Mouse (Mus musculus): ENCODE data around the gene Pip5kl1. TPM values are rescaled to one million over a fixed set of nuclear protein-coding genes. Genes with fewer than 3 reads are reported as not detected.

Pip5kl1 gene
- polyA plus RNA-seq, 1 experiment from 2014 or later, result 1.1 TPM

DNA sequence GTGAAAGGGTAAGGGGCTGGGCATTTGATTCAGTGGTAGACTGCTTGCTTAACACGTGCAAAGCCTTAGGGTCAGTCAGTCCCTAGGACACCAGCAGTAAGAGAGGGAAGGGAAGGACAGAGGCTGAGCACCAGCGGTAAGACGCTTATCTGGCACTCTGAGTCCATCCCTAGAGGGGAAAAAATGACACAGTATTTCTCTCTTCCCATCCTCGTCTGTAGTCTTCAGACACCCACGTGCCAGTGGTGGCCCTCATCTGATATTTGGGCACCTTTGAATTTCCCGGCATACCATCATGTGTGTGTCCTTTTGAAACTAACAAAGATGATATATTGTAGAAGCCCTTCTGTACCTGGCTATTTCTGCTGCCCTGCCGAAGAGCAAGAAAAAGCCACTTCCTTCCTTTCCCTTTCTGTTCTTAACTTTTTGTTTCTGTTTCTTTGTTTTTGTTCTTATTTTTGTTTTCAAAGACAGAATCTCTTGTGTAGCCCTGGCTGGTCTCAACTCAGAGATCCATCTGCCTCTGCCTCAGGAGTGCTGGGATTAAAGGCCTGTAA, 20.9 kb upstream of the Pip5kl1 start:
- Histone ChIP-seq H3K36me3 (ENCODE audit: control insufficient read depth, insufficient read depth, low read length) (no peaks in the 10 kb centered on the region), H3K27me3 (replicated peaks; ENCODE audit: control insufficient read depth, insufficient read depth, low read length) (no peaks in the 10 kb centered on the region), H3K9ac (ENCODE audit: low read depth, low read length) (no peak overlapping the region), H3K27ac (replicated peaks; ENCODE audit: low read depth, low read length) (no peak overlapping the region), H3K4me1 (ENCODE audit: control insufficient read depth, insufficient read depth, low read length) (peaks cover 52% of the 10 kb centered on the region), H3K4me3 (ENCODE audit: low read depth, low read length) (no peak overlapping the region), H3K9me3 (ENCODE audit: control insufficient read depth, low read length) (no peaks in the 10 kb centered on the region), H3K4me2 (ENCODE audit: low read depth, low read length) (no peak overlapping the region)
- DNase-seq (ENCODE audit: low spot score) (no peak), ATAC-seq (ENCODE audit: low read depth) (no peak)
- 79% methylated on average over 7 of the region's 7 CpGs for WGBS

DNA sequence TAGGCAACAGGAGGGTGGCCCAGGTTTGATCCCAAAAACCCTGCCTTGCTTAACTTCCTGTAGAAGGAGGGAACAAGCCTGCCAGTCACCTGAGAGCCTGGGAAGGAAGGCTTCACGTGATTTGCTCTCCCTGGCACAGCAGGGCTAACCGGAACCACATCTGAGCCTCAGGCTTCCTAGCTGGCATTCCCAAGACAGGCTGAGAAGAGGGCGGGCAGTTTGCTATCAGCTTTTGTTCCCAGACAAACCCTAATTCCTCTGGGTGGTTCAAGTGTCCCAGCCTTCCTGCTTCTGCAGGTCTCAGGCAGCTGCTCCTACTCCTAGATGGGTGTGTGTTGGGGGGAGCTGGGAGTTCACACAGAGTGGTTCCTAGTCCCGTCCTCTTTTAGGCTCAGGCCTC, 19.1 kb upstream of the Pip5kl1 start:
- 28% methylated on average over 4 of the region's 4 CpGs for WGBS
- peak; percentile 81 for ATAC-seq (ENCODE audit: low read depth)
- peak overlapping the region; percentile 78 for H3K27ac ChIP-seq (replicated peaks; ENCODE audit: low read depth, low read length)
- no peak overlapping the region for H3K4me2 ChIP-seq (ENCODE audit: low read depth, low read length)
- H3K9ac ChIP-seq (ENCODE audit: low read depth, low read length), result no peak overlapping the region
- DNase-seq (ENCODE audit: low spot score), result peak; percentile 86
- H3K36me3 ChIP-seq (ENCODE audit: control insufficient read depth, insufficient read depth, low read length), result no peaks in the 10 kb centered on the region
- no peak overlapping the region for H3K4me3 ChIP-seq (ENCODE audit: low read depth, low read length)
- no peaks in the 10 kb centered on the region for H3K9me3 ChIP-seq (ENCODE audit: control insufficient read depth, low read length)
- peaks cover 34% of the 10 kb centered on the region for H3K4me1 ChIP-seq (ENCODE audit: control insufficient read depth, insufficient read depth, low read length)
- no peaks in the 10 kb centered on the region for H3K27me3 ChIP-seq (replicated peaks; ENCODE audit: control insufficient read depth, insufficient read depth, low read length)

DNA sequence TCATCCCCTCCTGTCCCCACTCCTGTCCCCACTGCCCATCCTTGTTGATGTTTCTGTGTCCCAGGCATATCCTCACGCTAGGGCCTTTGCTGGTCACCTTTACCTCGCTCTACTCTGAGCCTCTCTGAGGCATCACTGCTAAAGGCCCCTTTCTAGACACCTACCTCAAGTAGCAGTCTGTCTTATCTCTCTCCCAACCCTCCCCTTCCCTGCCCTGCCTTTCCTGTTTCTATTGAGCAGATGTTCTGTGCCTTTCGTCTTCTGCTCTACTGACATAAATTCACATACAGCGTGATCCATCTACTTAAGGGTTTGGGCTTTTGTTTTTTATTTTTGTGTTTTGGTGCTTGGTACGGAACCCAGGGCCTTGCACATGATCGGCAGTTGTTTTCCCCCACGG, 18.6 kb upstream of the Pip5kl1 start:
- H3K9me3 ChIP-seq (ENCODE audit: control insufficient read depth, low read length), result no peaks in the 10 kb centered on the region
- DNase-seq (ENCODE audit: low spot score) (no peak), ATAC-seq (ENCODE audit: low read depth) (no peak)
- H3K9ac ChIP-seq (ENCODE audit: low read depth, low read length), result no peak overlapping the region
- no peak overlapping the region for H3K4me2 ChIP-seq (ENCODE audit: low read depth, low read length)
- H3K27ac ChIP-seq (replicated peaks; ENCODE audit: low read depth, low read length), result peak overlapping the region; percentile 45
- no peaks in the 10 kb centered on the region for H3K27me3 ChIP-seq (replicated peaks; ENCODE audit: control insufficient read depth, insufficient read depth, low read length)
- WGBS, result 71% methylated on average over 7 of the region's 7 CpGs
- 0 out of 2 replicates have a peak, but pooled peaks cover 3% of the 10 kb centered on the region for H3K36me3 ChIP-seq (ENCODE audit: control insufficient read depth, insufficient read depth, low read length)
- H3K4me1 ChIP-seq (ENCODE audit: control insufficient read depth, insufficient read depth, low read length), result peaks cover 28% of the 10 kb centered on the region
- no peak overlapping the region for H3K4me3 ChIP-seq (ENCODE audit: low read depth, low read length)

DNA sequence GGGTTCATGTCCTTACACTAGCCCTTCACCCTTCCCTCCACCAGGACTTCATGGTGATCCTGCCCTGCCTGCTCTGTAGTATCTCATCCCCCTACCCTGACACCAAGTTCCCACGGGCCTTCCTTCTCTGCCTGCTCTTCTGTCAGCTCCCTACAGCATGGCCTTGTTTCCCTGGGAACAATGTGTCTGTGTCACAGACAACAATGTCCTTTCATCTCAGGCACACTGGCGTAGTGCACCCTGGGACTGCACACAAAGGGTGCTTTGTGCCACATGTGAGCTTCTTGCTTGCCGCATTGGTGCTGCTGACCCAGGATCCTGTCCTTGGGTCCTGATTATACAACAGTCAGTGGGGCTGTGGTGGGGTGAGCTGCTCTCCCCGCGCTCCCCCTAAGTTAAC, 15.0 kb upstream of the Pip5kl1 start:
- Histone ChIP-seq H3K4me2 (ENCODE audit: low read depth, low read length) (no peak overlapping the region), H3K9me3 (ENCODE audit: control insufficient read depth, low read length) (no peaks in the 10 kb centered on the region), H3K36me3 (ENCODE audit: control insufficient read depth, insufficient read depth, low read length) (peaks cover 29% of the 10 kb centered on the region), H3K4me3 (ENCODE audit: low read depth, low read length) (no peak overlapping the region), H3K27ac (replicated peaks; ENCODE audit: low read depth, low read length) (no peak overlapping the region; the same call in 1 of the 2 replicates), H3K27me3 (replicated peaks; ENCODE audit: control insufficient read depth, insufficient read depth, low read length) (no peaks in the 10 kb centered on the region), H3K9ac (ENCODE audit: low read depth, low read length) (no peak overlapping the region), H3K4me1 (ENCODE audit: control insufficient read depth, insufficient read depth, low read length) (peaks cover 23% of the 10 kb centered on the region)
- DNase-seq (ENCODE audit: low spot score), result peak; percentile 73
- peak; percentile 68; the same call in 1 of the 2 replicates for ATAC-seq (ENCODE audit: low read depth)
- WGBS, result 31% methylated on average over 5 of the region's 5 CpGs

DNA sequence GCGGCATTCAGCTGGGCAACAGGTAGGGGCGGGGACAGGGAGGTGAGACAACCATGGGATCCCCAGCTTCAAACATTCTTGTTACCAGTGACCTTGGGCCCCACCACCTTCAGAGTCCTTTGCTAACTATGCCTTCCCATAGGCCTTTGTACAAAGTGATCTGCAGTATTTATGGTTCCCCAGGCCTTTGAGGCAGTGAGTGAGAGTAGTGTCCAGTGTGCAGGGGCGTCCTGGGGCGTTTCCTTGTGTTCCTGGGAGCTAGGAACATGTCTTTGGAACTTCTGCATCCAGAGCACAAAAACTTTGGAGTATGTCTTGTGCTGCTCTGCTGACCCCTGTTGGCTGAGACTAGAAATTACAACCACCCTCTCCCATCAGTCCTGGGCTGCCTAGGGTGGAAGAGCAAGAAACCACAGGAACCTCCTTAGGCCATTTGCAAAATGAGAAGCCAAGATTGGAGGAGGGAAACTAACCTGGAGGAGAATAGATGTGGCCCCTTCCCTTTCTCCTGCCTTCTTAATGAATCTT, 8.0 kb upstream of the Pip5kl1 start:
- DNase-seq (ENCODE audit: low spot score), result peak; percentile 78

DNA sequence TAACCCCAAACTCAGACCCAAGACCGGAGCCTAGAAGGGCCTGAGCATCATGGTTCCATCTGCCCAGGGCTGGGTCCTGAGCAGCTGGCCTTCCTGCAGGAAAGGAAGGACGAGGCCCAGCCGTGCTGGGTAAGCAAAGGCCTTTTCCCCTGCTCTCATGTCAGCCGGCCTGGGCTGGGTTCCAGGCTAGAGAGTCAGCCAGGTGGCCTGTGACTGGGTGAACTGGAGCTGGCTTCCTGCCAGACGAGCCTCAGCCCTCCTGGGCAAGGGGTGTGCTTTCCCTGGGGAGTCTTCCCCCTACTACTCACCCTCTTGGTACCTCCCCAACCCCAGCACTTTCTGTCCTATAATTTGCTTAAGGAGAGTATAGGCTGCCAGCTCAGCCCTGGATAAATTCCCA, 6.4 kb upstream of the Pip5kl1 start:
- Histone ChIP-seq H3K4me3 (ENCODE audit: low read depth, low read length) (no peak overlapping the region), H3K9me3 (ENCODE audit: control insufficient read depth, low read length) (no peaks in the 10 kb centered on the region), H3K27ac (replicated peaks; ENCODE audit: low read depth, low read length) (no peak overlapping the region), H3K9ac (ENCODE audit: low read depth, low read length) (no peak overlapping the region), H3K4me1 (ENCODE audit: control insufficient read depth, insufficient read depth, low read length) (peaks cover 7% of the 10 kb centered on the region), H3K4me2 (ENCODE audit: low read depth, low read length) (no peak overlapping the region), H3K36me3 (ENCODE audit: control insufficient read depth, insufficient read depth, low read length) (peaks cover 65% of the 10 kb centered on the region), H3K27me3 (replicated peaks; ENCODE audit: control insufficient read depth, insufficient read depth, low read length) (no peaks in the 10 kb centered on the region)
- DNase-seq (ENCODE audit: low spot score) (no peak), ATAC-seq (ENCODE audit: low read depth) (no peak)
- 73% methylated on average over 5 of the region's 5 CpGs for WGBS

More for the DNA sequence above, 8.0 kb upstream of the Pip5kl1 start:
- Histone ChIP-seq H3K27ac (replicated peaks; ENCODE audit: low read depth, low read length) (no peak overlapping the region), H3K9ac (ENCODE audit: low read depth, low read length) (no peak overlapping the region), H3K36me3 (ENCODE audit: control insufficient read depth, insufficient read depth, low read length) (peaks cover 66% of the 10 kb centered on the region), H3K27me3 (replicated peaks; ENCODE audit: control insufficient read depth, insufficient read depth, low read length) (no peaks in the 10 kb centered on the region), H3K9me3 (ENCODE audit: control insufficient read depth, low read length) (no peaks in the 10 kb centered on the region), H3K4me2 (ENCODE audit: low read depth, low read length) (no peak overlapping the region), H3K4me1 (ENCODE audit: control insufficient read depth, insufficient read depth, low read length) (peaks cover 4% of the 10 kb centered on the region), H3K4me3 (ENCODE audit: low read depth, low read length) (no peak overlapping the region)
- ATAC-seq (ENCODE audit: low read depth), result no peak
- WGBS, result 32% methylated on average over 4 of the region's 4 CpGs

DNA sequence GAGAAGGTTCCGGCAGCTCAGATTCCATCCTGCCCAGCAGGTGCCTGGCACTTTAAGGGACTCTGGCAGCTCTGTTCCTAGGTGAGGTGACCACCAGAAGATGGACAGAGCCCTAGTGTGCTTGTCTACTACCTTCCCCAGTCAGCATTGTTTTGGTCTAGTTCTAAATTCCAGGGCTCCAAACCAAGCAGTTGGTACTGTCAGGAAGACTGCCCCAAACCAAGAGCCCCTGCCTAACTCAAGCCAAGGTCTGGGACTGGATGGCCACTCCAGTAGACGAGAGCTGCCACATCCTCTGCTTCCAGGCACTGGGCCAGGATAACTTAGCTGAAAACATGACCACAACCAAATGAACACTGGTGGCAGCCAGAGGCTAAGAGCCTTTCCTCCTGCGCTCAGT, 5.7 kb upstream of the Pip5kl1 start:
- no peak overlapping the region for H3K4me2 ChIP-seq (ENCODE audit: low read depth, low read length)
- H3K27ac ChIP-seq (replicated peaks; ENCODE audit: low read depth, low read length), result no peak overlapping the region
- no peak overlapping the region for H3K9ac ChIP-seq (ENCODE audit: low read depth, low read length)
- DNase-seq (ENCODE audit: low spot score) (no peak), ATAC-seq (ENCODE audit: low read depth) (no peak)
- peaks cover 57% of the 10 kb centered on the region for H3K36me3 ChIP-seq (ENCODE audit: control insufficient read depth, insufficient read depth, low read length)
- 89% methylated on average over 3 of the region's 3 CpGs for WGBS
- no peaks in the 10 kb centered on the region for H3K27me3 ChIP-seq (replicated peaks; ENCODE audit: control insufficient read depth, insufficient read depth, low read length)
- H3K4me1 ChIP-seq (ENCODE audit: control insufficient read depth, insufficient read depth, low read length), result peaks cover 7% of the 10 kb centered on the region
- H3K9me3 ChIP-seq (ENCODE audit: control insufficient read depth, low read length), result no peaks in the 10 kb centered on the region
- no peak overlapping the region for H3K4me3 ChIP-seq (ENCODE audit: low read depth, low read length)

DNA sequence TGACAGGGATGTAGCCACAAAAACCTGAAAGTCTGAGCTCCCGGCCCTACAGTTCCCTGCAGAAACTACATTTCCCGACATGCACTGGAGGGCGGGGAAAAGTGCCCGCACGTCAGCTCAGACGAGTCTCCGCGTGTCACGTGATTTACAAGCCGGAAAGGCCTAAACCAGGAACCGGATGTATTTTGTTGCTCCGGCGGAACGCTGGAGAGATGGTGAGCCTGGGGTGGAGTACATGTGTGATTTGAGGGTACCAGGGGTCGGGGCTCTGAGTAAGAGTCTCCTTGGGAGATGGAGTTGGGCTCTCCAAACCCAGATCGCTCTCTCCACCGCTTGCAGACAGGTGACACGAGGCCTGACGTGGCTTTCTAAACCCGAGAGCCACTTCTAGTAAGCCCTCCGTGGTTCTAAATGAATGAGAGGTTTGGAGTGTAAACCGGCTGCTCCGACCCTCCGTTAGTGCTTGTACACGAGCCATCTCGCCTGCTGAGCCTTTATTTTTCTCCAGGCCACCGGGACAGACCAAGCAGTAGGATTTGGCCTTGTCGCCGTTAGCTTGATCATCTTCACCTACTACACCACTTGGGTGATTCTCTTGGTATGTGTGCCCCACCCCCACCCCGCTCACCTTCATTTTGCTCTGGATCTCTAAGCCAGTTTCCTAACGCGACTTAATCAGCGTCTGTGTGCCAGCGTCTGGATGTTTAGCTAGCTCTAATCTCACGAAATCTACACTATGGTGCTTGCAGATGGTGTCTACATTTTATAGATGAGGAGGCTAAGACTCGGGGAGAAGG, 3.7 kb upstream of the Pip5kl1 start, which contains the start of gene Dpm2:
Gene Dpm2, plus strand, starts transcription at position 161 of the 797 bp plus-strand sequence.
- Histone ChIP-seq H3K36me3 (ENCODE audit: control insufficient read depth, insufficient read depth, low read length) (peaks cover 38% of the 10 kb centered on the region), H3K4me2 (ENCODE audit: low read depth, low read length) (peak within 1 kb of the TSS; percentile 96), H3K27ac (replicated peaks; ENCODE audit: low read depth, low read length) (peak within 1 kb of the TSS; percentile 71), H3K9me3 (ENCODE audit: control insufficient read depth, low read length) (no peaks in the 10 kb centered on the region), H3K9ac (ENCODE audit: low read depth, low read length) (peak within 1 kb of the TSS; percentile 82), H3K4me1 (ENCODE audit: control insufficient read depth, insufficient read depth, low read length) (peaks cover 7% of the 10 kb centered on the region), H3K27me3 (replicated peaks; ENCODE audit: control insufficient read depth, insufficient read depth, low read length) (no peaks in the 10 kb centered on the region), H3K4me3 (ENCODE audit: low read depth, low read length) (peak within 1 kb of the TSS; percentile 80)
- ATAC-seq (ENCODE audit: low read depth), result peak; percentile 87
- 2% methylated on average over 36 of the region's 36 CpGs for WGBS
- peak; percentile 97 for DNase-seq (ENCODE audit: low spot score)

Data from embryonic facial prominence, embryonic 14.5 days (tissue).